9 mouse cellular contexts compared by ENCODE assay signal in genomic region chr5:143386797-143387621, GRCm38 (mm10). TPM values are rescaled to one million over a fixed set of nuclear protein-coding genes. Genes with fewer than 3 reads are reported as not detected.
A peak's percentile ranks its signal among the peaks of the same experiment; 100 is the strongest.
DNase-seq lines count a peak whose midpoint lies in the region; ATAC-seq lines count a peak whose summit lies in the region.
"Had no signal": no experiment of that assay in that cellular context is flagged by ENCODE, and none has a peak within 500 bp of the region (broad histone marks: within the 10 kb centered on the region; RNA-seq: fewer than 3 reads in every experiment).

No protein-coding gene starts in this region.

- H3K27me3 ChIP-seq in forebrain, embryonic 11.5 days (ENCODE audit: control insufficient read depth, insufficient read depth, low read length) = peaks cover 14% of the 10 kb centered on the region
- H3K27me3 ChIP-seq in limb, embryonic 10.5 days (ENCODE audit: low read depth, poor library complexity, severe bottlenecking) = peaks cover 59% of the 10 kb centered on the region
- H3K27me3 ChIP-seq in midbrain, embryonic 13.5 days = peaks cover 42% of the 10 kb centered on the region

- no peaks in the 10 kb centered on the region for H3K9me3 ChIP-seq in forebrain, embryonic 11.5 days (ENCODE audit: control insufficient read depth, low read length)
- no peaks in the 10 kb centered on the region for H3K9me3 ChIP-seq in limb, embryonic 10.5 days (replicated peaks)
- H3K9me3 ChIP-seq in midbrain, embryonic 13.5 days = no peaks in the 10 kb centered on the region

- peak overlapping the region; percentile 56 for H3K4me2 ChIP-seq in forebrain, embryonic 11.5 days (ENCODE audit: low read depth, low read length, severe bottlenecking)
- peak overlapping the region; percentile 60 for H3K4me2 ChIP-seq in midbrain, embryonic 13.5 days (replicated peaks)

- H3K9ac ChIP-seq in forebrain, embryonic 11.5 days (ENCODE audit: low read length) = peak overlapping the region; percentile 16; the same call in 1 of the 2 replicates
- peak overlapping the region; percentile 55; the same call in 1 of the 2 replicates for H3K9ac ChIP-seq in midbrain, embryonic 13.5 days (replicated peaks)

- peak overlapping the region; percentile 24 for H3K4me3 ChIP-seq in forebrain, embryonic 11.5 days (ENCODE audit: low read depth, low read length)
- H3K4me3 ChIP-seq in limb, embryonic 10.5 days = peak overlapping the region; percentile 39
- peak overlapping the region; percentile 34 for H3K4me3 ChIP-seq in midbrain, embryonic 13.5 days (replicated peaks)
- H3K4me3 ChIP-seq: erythroblast, embryonic 14.5 days had no signal

- H3K36me3 ChIP-seq in forebrain, embryonic 11.5 days (ENCODE audit: control insufficient read depth, insufficient read depth, low read length) = no peaks in the 10 kb centered on the region
- H3K36me3 ChIP-seq in limb, embryonic 10.5 days = no peaks in the 10 kb centered on the region
- H3K36me3 ChIP-seq in midbrain, embryonic 13.5 days = no peaks in the 10 kb centered on the region

- H3K27ac ChIP-seq in forebrain, embryonic 11.5 days (ENCODE audit: low read depth, low read length) = no peak overlapping the region
- no peak overlapping the region for H3K27ac ChIP-seq in limb, embryonic 10.5 days
- H3K27ac ChIP-seq in midbrain, embryonic 13.5 days = no peak overlapping the region

- H3K4me1 ChIP-seq in forebrain, embryonic 11.5 days (replicated peaks; ENCODE audit: control insufficient read depth, insufficient read depth, low read length) = peaks cover 5% of the 10 kb centered on the region; the same call in 1 of the 2 replicates
- H3K4me1 ChIP-seq in limb, embryonic 10.5 days = peaks cover 9% of the 10 kb centered on the region
- peaks cover 10% of the 10 kb centered on the region for H3K4me1 ChIP-seq in midbrain, embryonic 13.5 days (replicated peaks)

- 10% methylated on average over 39 of the region's 39 CpGs for WGBS in forebrain, embryonic 11.5 days
- WGBS in limb, embryonic 10.5 days = 8% methylated on average over 39 of the region's 39 CpGs
- 9% methylated on average over 39 of the region's 39 CpGs for WGBS in midbrain, embryonic 13.5 days

- DNase-seq in adrenal gland, postnatal 10 days = peak; percentile 45
- DNase-seq in adrenal gland, adult 18-20 months (ENCODE audit: low spot score in 2 of 2) = no peak
- peak; percentile 65 for DNase-seq in A20 (ENCODE audit: low read depth, low spot score)
- peak; percentile 67 for DNase-seq in forebrain, embryonic 11.5 days (ENCODE audit: low spot score)
- DNase-seq in limb, embryonic 10.5 days (ENCODE audit: low spot score) = peak; percentile 48
- no peak for DNase-seq in cerebellum, adult 11 months
- no peak for DNase-seq in layer of hippocampus, postnatal 25 days (ENCODE audit: extremely low spot score in 1 of 2, low spot score in 1 of 2)

- 0 out of 2 replicates have a peak, but pooled peaks have one; percentile 49 for ATAC-seq in forebrain, embryonic 11.5 days (replicated peaks; ENCODE audit: low FRiP score)
- ATAC-seq in midbrain, embryonic 13.5 days = peak; percentile 45; the same call in 1 of the 2 replicates

RNA-seq across cellular contexts. Expression of gene Kdelr2, which starts 16.6 kb away (rescaled TPM):
- total RNA-seq in adrenal gland, postnatal 10 days (2021) = 100 to 1,000 TPM; 105 to 125 TPM
- 100 to 1,000 TPM in 1 of 2 experiments, 10 to 100 TPM in 1; 95.7 to 104 TPM for total RNA-seq in adrenal gland, adult 18-20 months (2021)
- 190 and 196 TPM in 2 replicates for polyA plus RNA-seq in forebrain, embryonic 11.5 days (2014; fragmentation: Nextera tagmentation; extraction: Ambion mirVana)
- 217 and 246 TPM in 2 replicates for polyA plus RNA-seq in limb, embryonic 10.5 days (2016; fragmentation: Nextera tagmentation; extraction: Ambion mirVana)
- polyA plus RNA-seq in midbrain, embryonic 13.5 days (2015; fragmentation: Nextera tagmentation; extraction: Ambion mirVana) = 138 and 141 TPM in 2 replicates
- 10 to 100 TPM; 34.6 to 39.0 TPM for total RNA-seq in layer of hippocampus, postnatal 25 days (2021)

RNA-seq across cellular contexts. Expression of gene Grid2ip, which starts 29.9 kb away (rescaled TPM):
- under 1 TPM; 0.24 to 0.85 TPM for total RNA-seq in adrenal gland, postnatal 10 days (2021)
- under 1 TPM; 0.26 to 0.36 TPM for total RNA-seq in adrenal gland, adult 18-20 months (2021)
- polyA plus RNA-seq in forebrain, embryonic 11.5 days (2014; fragmentation: Nextera tagmentation; extraction: Ambion mirVana) = 0.31 and 0.64 TPM in 2 replicates
- 0.14 and 0.48 TPM in 2 replicates for polyA plus RNA-seq in limb, embryonic 10.5 days (2016; fragmentation: Nextera tagmentation; extraction: Ambion mirVana)
- 0.19 and 0.36 TPM in 2 replicates for polyA plus RNA-seq in midbrain, embryonic 13.5 days (2015; fragmentation: Nextera tagmentation; extraction: Ambion mirVana)
- 1 to 10 TPM; 1.1 to 1.4 TPM for total RNA-seq in layer of hippocampus, postnatal 25 days (2021)
- polyA plus RNA-seq: erythroblast, embryonic 14.5 days had no signal

RNA-seq across cellular contexts. Expression of gene Zdhhc4, which starts 58.0 kb away (rescaled TPM):
- total RNA-seq in adrenal gland, postnatal 10 days (2021) = 10 to 100 TPM; 50.3 to 50.9 TPM
- total RNA-seq in adrenal gland, adult 18-20 months (2021) = 10 to 100 TPM; 60.7 to 68.5 TPM
- polyA plus RNA-seq in forebrain, embryonic 11.5 days (2014; fragmentation: Nextera tagmentation; extraction: Ambion mirVana) = 69.4 and 71.9 TPM in 2 replicates
- polyA plus RNA-seq in limb, embryonic 10.5 days (2016; fragmentation: Nextera tagmentation; extraction: Ambion mirVana) = 71.9 and 72.5 TPM in 2 replicates
- polyA plus RNA-seq in midbrain, embryonic 13.5 days (2015; fragmentation: Nextera tagmentation; extraction: Ambion mirVana) = 77.1 and 83.8 TPM in 2 replicates
- total RNA-seq in layer of hippocampus, postnatal 25 days (2021) = 10 to 100 TPM; 41.8 to 49.9 TPM

Comparison
In these comparisons a context has a peak if more than half of its experiments do, and no peak if none do; other contexts are left out.
1. DNase-seq: peak in adrenal gland, postnatal 10 days (single experiment), A20 (single experiment), forebrain, embryonic 11.5 days (single experiment) and limb, embryonic 10.5 days (single experiment); none in adrenal gland, adult 18-20 months (0 of 2), cerebellum, adult 11 months (single experiment) and layer of hippocampus, postnatal 25 days (0 of 2).
2. Peak in every context shown above with its lines, with median percentiles within 50 percentile points of each other: H3K4me3 ChIP-seq.